Mouse (Mus musculus) CH12.LX (cell line): ENCODE data around the gene Wdfy1. TPM values are rescaled to one million over a fixed set of nuclear protein-coding genes. Genes with fewer than 3 reads are reported as not detected.
A peak's percentile ranks its signal among the peaks of the same experiment; 100 is the strongest.

ENCODE experiments used
- DNase-seq: peaks from one replicate; pipeline ENCODE4 v3.0.0-alpha.2; 2013; ENCODE audit errors: extremely low read depth
- H3K27ac ChIP-seq: 2 replicates; pipeline ENCODE4 v1.5.1; 2012; ENCODE audit warnings: low read depth, mild to moderate bottlenecking, control low read depth, moderate library complexity; ENCODE audit not compliant: insufficient read depth
- H3K27me3 ChIP-seq: replicated peaks from 2 replicates; pipeline ENCODE3; 2012; ENCODE audit warnings: inconsistent platforms
- H3K36me3 ChIP-seq, 2 experiments: replicated peaks in 1 of 2; 2 replicates each; pipeline versions ENCODE3 to v1.6.1; 2012; ENCODE audit warnings: inconsistent platforms in 1 of 2, low read length in 1 of 2, mild to moderate bottlenecking in 1 of 2, mixed read lengths in 1 of 2, moderate library complexity in 1 of 2; ENCODE audit not compliant: control insufficient read depth in 1 of 2, insufficient read depth in 1 of 2
- H3K4me1 ChIP-seq, 2 experiments: 2 replicates each; pipeline ENCODE4 v1.6.1; 2012; ENCODE audit warnings: inconsistent platforms in 1 of 2, moderate library complexity in 1 of 2; ENCODE audit not compliant: insufficient read depth in 2 of 2, control insufficient read depth in 1 of 2
- H3K4me2 ChIP-seq: 2 replicates; pipeline ENCODE4 v1.6.1; 2012; ENCODE audit warnings: low read depth, mild to moderate bottlenecking, control low read depth; ENCODE audit not compliant: poor library complexity, insufficient read depth, severe bottlenecking
- H3K4me3 ChIP-seq, 3 experiments: fragments of 150-350 bp in 1 of 3; sonication (generic) in 1 of 3; replicated peaks in 1 of 3; 2 replicates each; pipeline versions ENCODE3 to v1.5.1; 2011 to 2012; ENCODE audit warnings: low read depth in 2 of 3, low read length in 2 of 3, mild to moderate bottlenecking in 2 of 3, moderate library complexity in 2 of 3, control low read depth in 1 of 3, improper control_type of control experiment in 1 of 3, inconsistent platforms in 1 of 3, mixed read lengths in 1 of 3; ENCODE audit not compliant: poor library complexity in 1 of 3
- H3K79me2 ChIP-seq: replicated peaks from 2 replicates; pipeline ENCODE4 v1.6.1; 2012; ENCODE audit warnings: mild to moderate bottlenecking, moderate library complexity; ENCODE audit not compliant: control insufficient read depth, poor library complexity, insufficient read depth, severe bottlenecking; ENCODE audit errors: extremely low read depth
- H3K9ac ChIP-seq: 2 replicates; pipeline ENCODE4 v1.6.1; 2012; ENCODE audit warnings: low read depth, mild to moderate bottlenecking, control low read depth, moderate library complexity; ENCODE audit not compliant: insufficient read depth
- H3K9me3 ChIP-seq: replicated peaks from 2 replicates; pipeline ENCODE3; 2012; ENCODE audit warnings: low read length, inconsistent platforms, mixed read lengths
- CHD2 ChIP-seq: IDR thresholded peaks from 2 replicates; pipeline ENCODE4 v1.6.1; 2011; ENCODE audit warnings: low read length, improper control_type of control experiment
- CTCF ChIP-seq, 2 experiments: IDR thresholded peaks in 1 of 2; conservative IDR thresholded peaks in 1 of 2; 2 replicates each; pipeline ENCODE4 v1.5.1; 2011 to 2012; ENCODE audit warnings: low read depth in 2 of 2, low read length in 2 of 2, improper control_type of control experiment in 1 of 2, inconsistent platforms in 1 of 2, mild to moderate bottlenecking in 1 of 2, moderate library complexity in 1 of 2
- E2F4 ChIP-seq: IDR thresholded peaks from 2 replicates; pipeline ENCODE4 v1.6.1; 2011; ENCODE audit warnings: low read depth, low read length, improper control_type of control experiment; ENCODE audit not compliant: insufficient replicate concordance
- EP300 ChIP-seq: IDR thresholded peaks from 2 replicates; pipeline ENCODE4 v1.6.1; 2011; ENCODE audit warnings: low read length, improper control_type of control experiment
- ETS1 ChIP-seq: conservative IDR thresholded peaks from 2 replicates; pipeline ENCODE4 v1.6.1; 2012; ENCODE audit warnings: low read depth, mild to moderate bottlenecking, inconsistent platforms, low read length, improper control_type of control experiment, moderate library complexity
- GABPA ChIP-seq: IDR thresholded peaks from 2 replicates; pipeline ENCODE4 v1.6.1; 2012; ENCODE audit warnings: low read depth, low read length, improper control_type of control experiment, inconsistent platforms; ENCODE audit not compliant: insufficient replicate concordance
- HCFC1 ChIP-seq: IDR thresholded peaks from 2 replicates; pipeline ENCODE4 v1.6.1; 2012; ENCODE audit warnings: low read depth, mild to moderate bottlenecking, inconsistent platforms, low read length, improper control_type of control experiment
- IRF4 ChIP-seq: IDR thresholded peaks from 2 replicates; pipeline ENCODE4 v1.6.1; 2014; ENCODE audit warnings: low read depth, mild to moderate bottlenecking, inconsistent platforms, low read length, improper control_type of control experiment
- JUN ChIP-seq: IDR thresholded peaks from 2 replicates; pipeline ENCODE4 v1.6.1; 2011; ENCODE audit warnings: low read depth, mild to moderate bottlenecking, low read length, improper control_type of control experiment, moderate library complexity; ENCODE audit not compliant: insufficient read depth
- JUND ChIP-seq: conservative IDR thresholded peaks from 2 replicates; pipeline ENCODE4 v1.6.1; 2011; ENCODE audit warnings: low read depth, low read length, improper control_type of control experiment
- KAT2A ChIP-seq: IDR thresholded peaks from 2 replicates; pipeline ENCODE4 v1.6.1; 2012; ENCODE audit warnings: low read length, improper control_type of control experiment, inconsistent platforms; ENCODE audit not compliant: insufficient replicate concordance
- MAFK ChIP-seq: IDR thresholded peaks from 2 replicates; pipeline ENCODE4 v1.6.1; 2011; ENCODE audit warnings: low read length, improper control_type of control experiment; ENCODE audit not compliant: insufficient replicate concordance
- MAX ChIP-seq: IDR thresholded peaks from 2 replicates; pipeline ENCODE4 v1.6.1; 2011; ENCODE audit warnings: low read length, improper control_type of control experiment
- MAZ ChIP-seq: IDR thresholded peaks from 2 replicates; pipeline ENCODE4 v1.6.1; 2012; ENCODE audit warnings: low read depth, mild to moderate bottlenecking, inconsistent platforms, low read length, improper control_type of control experiment, moderate library complexity
- MEF2A ChIP-seq: IDR thresholded peaks from 2 replicates; pipeline ENCODE4 v1.6.1; 2014; ENCODE audit warnings: low read depth, mild to moderate bottlenecking, inconsistent platforms, low read length, improper control_type of control experiment, borderline replicate concordance
- MXI1 ChIP-seq: IDR thresholded peaks from 2 replicates; pipeline ENCODE4 v1.6.1; 2011; ENCODE audit warnings: mild to moderate bottlenecking, low read depth, low read length, improper control_type of control experiment
- NELFE ChIP-seq: IDR thresholded peaks from 2 replicates; pipeline ENCODE4 v1.6.1; 2011; ENCODE audit warnings: low read depth, low read length, improper control_type of control experiment
- NRF1 ChIP-seq: IDR thresholded peaks from 2 replicates; pipeline ENCODE4 v1.6.1; 2014; ENCODE audit warnings: low read depth, mild to moderate bottlenecking, inconsistent platforms, low read length, improper control_type of control experiment, moderate library complexity
- PAX5 ChIP-seq: IDR thresholded peaks from 2 replicates; pipeline ENCODE4 v1.6.1; 2012; ENCODE audit warnings: low read length, inconsistent platforms, mixed read lengths
- POLR2A ChIP-seq: IDR thresholded peaks from 2 replicates; pipeline ENCODE4 v1.6.1; 2011; ENCODE audit warnings: low read depth, mild to moderate bottlenecking, improper control_type of control experiment, low read length
- RAD21 ChIP-seq: IDR thresholded peaks from 2 replicates; pipeline ENCODE4 v1.6.1; 2011; ENCODE audit warnings: low read depth, mild to moderate bottlenecking, low read length, improper control_type of control experiment, moderate library complexity
- RCOR1 ChIP-seq: conservative IDR thresholded peaks from 2 replicates; pipeline ENCODE4 v1.6.1; 2012; ENCODE audit warnings: low read depth, mild to moderate bottlenecking, inconsistent platforms, low read length, improper control_type of control experiment
- SIN3A ChIP-seq: IDR thresholded peaks from 2 replicates; pipeline ENCODE4 v1.6.1; 2012; ENCODE audit warnings: low read length, improper control_type of control experiment, inconsistent platforms
- TBP ChIP-seq: conservative IDR thresholded peaks from 2 replicates; pipeline ENCODE4 v1.6.1; 2011; ENCODE audit warnings: low read depth, low read length, improper control_type of control experiment
- TCF12 ChIP-seq: IDR thresholded peaks from 2 replicates; pipeline ENCODE4 v1.6.1; 2014; ENCODE audit warnings: low read depth, mild to moderate bottlenecking, inconsistent platforms, low read length, improper control_type of control experiment
- UBTF ChIP-seq: IDR thresholded peaks from 2 replicates; pipeline ENCODE4 v1.6.1; 2012; ENCODE audit warnings: low read depth, mild to moderate bottlenecking, inconsistent platforms, low read length, improper control_type of control experiment, moderate library complexity
- USF1 ChIP-seq: IDR thresholded peaks from 2 replicates; pipeline ENCODE4 v1.6.1; 2014; ENCODE audit warnings: low read depth, mild to moderate bottlenecking, inconsistent platforms, low read length, improper control_type of control experiment
- USF2 ChIP-seq: conservative IDR thresholded peaks from 2 replicates; pipeline ENCODE4 v1.6.1; 2011; ENCODE audit warnings: low read depth, low read length, improper control_type of control experiment
- ZC3H11A ChIP-seq: IDR thresholded peaks from 2 replicates; pipeline ENCODE4 v1.6.1; 2012; ENCODE audit warnings: low read depth, mild to moderate bottlenecking, inconsistent platforms, low read length, improper control_type of control experiment
- ZKSCAN1 ChIP-seq: IDR thresholded peaks from 2 replicates; pipeline ENCODE4 v1.6.1; 2012; ENCODE audit warnings: low read depth, inconsistent platforms, low read length, improper control_type of control experiment, borderline replicate concordance
- ZNF384 ChIP-seq: IDR thresholded peaks from 2 replicates; pipeline ENCODE4 v1.6.1; 2012; ENCODE audit warnings: low read depth, low read length, improper control_type of control experiment, inconsistent platforms
- dilution Hi-C: fragments of 300-500 bp; cut with MboI; formaldehyde crosslinking; loops from 2 replicates; pipeline ENCODE4 v1.14.3; 2020; ENCODE audit warnings: low sequenced_read_pairs; ENCODE audit not compliant: extremely low pct_unique_long_range_greater_than_20kb, extremely low pct_ligation_motif_present
- in situ Hi-C: fragments of 300-500 bp; cut with MboI; formaldehyde crosslinking; loops from 3 replicates; pipeline ENCODE4 v1.14.3; 2019; ENCODE audit warnings: low sequenced_read_pairs, low pct_ligation_motif_present, low pct_unique_long_range_greater_than_20kb, mixed read lengths
- polyA plus RNA-seq: library from polyadenylated mRNA; unstranded; fragments of >175 nt; gene quantifications from 2 replicates; pipeline ENCODE4 v1.2.1, GENCODE M21; 2012; ENCODE audit warnings: low read depth; ENCODE audit not compliant: insufficient read length
- total RNA-seq, 2 experiments: library from RNA; depleted of rRNA; stranded (reverse); fragments of 300-350 nt in 1 of 2; fragments of >200 nt in 1 of 2; gene quantifications; 2 replicates each; pipeline ENCODE4 v1.2.3; 2012 to 2014

Wdfy1 gene
- total and polyA plus RNA-seq, 3 experiments = 56.3 to 86.3 (median 70.6) TPM

- Histone ChIP-seq H3K4me3 (no peak overlapping the region), H3K79me2 (peaks cover 6% of the 10 kb centered on the region), H3K27ac (no peak overlapping the region), H3K4me2 (no peak overlapping the region), H3K4me1 (peaks cover 4% of the 10 kb centered on the region in 2 experiments), H3K27me3 (no peaks in the 10 kb centered on the region), H3K36me3 (no peaks in the 10 kb centered on the region), H3K9me3 (no peaks in the 10 kb centered on the region), H3K9ac (no peak overlapping the region)
- no peak for TF ChIP-seq SIN3A
- TF ChIP-seq ZNF384 = peak; percentile 52; the same call in 1 of the 2 replicates
- no peak for TF ChIP-seq ETS1
- dilution Hi-C loops (no loop called here), in situ Hi-C loops (loop anchor here (25.0 kb wide), 1 partner anchor 938 kb away; no protein-coding TSS in a partner anchor)
- no peak for DNase-seq
Observed at GRCm38 (mm10) chr1:79675716-79676115, 100.2 kb downstream of the Wdfy1 start.

GRCm38 (mm10) chr1:79671543-79672337 is 104.2 kb downstream of the Wdfy1 start, which contains the start of gene Ap1s3:
Gene Ap1s3 (minus strand): TSS chr1:79671972.
- H3K27me3 ChIP-seq = no peaks in the 10 kb centered on the region
- peak within 1 kb of the TSS; percentile 62 for H3K9ac ChIP-seq
- peak within 1 kb of the TSS; percentile 53; the same call in 1 of the 2 replicates for H3K27ac ChIP-seq
- H3K4me3 ChIP-seq = peak within 1 kb of the TSS; percentile 61 to 100 (median 99)
- peak within 1 kb of the TSS; percentile 85 for H3K4me2 ChIP-seq
- peaks cover 14% of the 10 kb centered on the region for H3K79me2 ChIP-seq
- peaks cover 0 to 14% of the 10 kb centered on the region in 2 experiments for H3K36me3 ChIP-seq
- H3K4me1 ChIP-seq = peaks cover 4 to 37% of the 10 kb centered on the region in 2 experiments
- dilution Hi-C loops = no loop called here
- no peaks in the 10 kb centered on the region for H3K9me3 ChIP-seq
- peak; percentile 80 for DNase-seq
- in situ Hi-C loops = loop anchor here (5.0 kb wide), 1 partner anchor 34 kb away; no protein-coding TSS in a partner anchor
- TF ChIP-seq RCOR1 (no peak), MXI1 (no peak), TCF12 (no peak), EP300 (no peak), NRF1 (peak; percentile 85), UBTF (no peak), USF2 (no peak), POLR2A (peak; percentile 85), GABPA (no peak), ZC3H11A (no peak), JUND (no peak), RAD21 (no peak), MAZ (peak; percentile 80), ZKSCAN1 (no peak), SIN3A (peak; percentile 39; the same call in 1 of the 2 replicates), MAFK (no peak), HCFC1 (peak; percentile 5; the same call in 1 of the 2 replicates), TBP (0 out of 2 replicates have a peak, but pooled peaks have one; percentile 12), CTCF (conservative IDR thresholded peaks at IDR 0.05 in 1 of 2, IDR thresholded peaks at IDR 0.05 in 1 of 2; ENCODE audit: low read depth in 2 of 2, low read length in 2 of 2) (no peak), PAX5 (no peak), CHD2 (no peak), IRF4 (no peak), NELFE (peak; percentile 76), KAT2A (no peak), MEF2A (no peak), USF1 (no peak), E2F4 (no peak), ETS1 (no peak), MAX (no peak), JUN (no peak)
